Mouse (Mus musculus): ENCODE results near the gene Gstz1.

GRCm38 (mm10) chr12:87195069-87195468, 48.1 kb downstream of the Gstz1 start:
- TF ChIP-seq POLR2A (IDR thresholded peaks at IDR 0.05; ENCODE audit: control insufficient read depth, low read depth, low read length) (no peak), CTCF (IDR thresholded peaks at IDR 0.05; ENCODE audit: control insufficient read depth, insufficient read depth, insufficient replicate concordance, low read depth, low read length) (no peak)

All from testis, adult 2 months (tissue).